Mouse (Mus musculus) cerebral cortex, adult 2 months (tissue): ENCODE measurements around the gene Nubp1.

Experiments used
- WGBS: fragments of 180-500 bp; shearing (Covaris S2); methylation state at CpG from one replicate; pipeline ENCODE4 v1.1.7; 2018; 5-methylcytosine and 5-hydroxymethylcytosine counted together

Nubp1 gene

GRCm38 (mm10) chr16:10411764-10412746, at the start of gene Nubp1:
Gene Nubp1, plus strand, starts transcription at chr16:10411948.
- WGBS = 2% methylated on average over 56 of the region's 56 CpGs

DNA sequence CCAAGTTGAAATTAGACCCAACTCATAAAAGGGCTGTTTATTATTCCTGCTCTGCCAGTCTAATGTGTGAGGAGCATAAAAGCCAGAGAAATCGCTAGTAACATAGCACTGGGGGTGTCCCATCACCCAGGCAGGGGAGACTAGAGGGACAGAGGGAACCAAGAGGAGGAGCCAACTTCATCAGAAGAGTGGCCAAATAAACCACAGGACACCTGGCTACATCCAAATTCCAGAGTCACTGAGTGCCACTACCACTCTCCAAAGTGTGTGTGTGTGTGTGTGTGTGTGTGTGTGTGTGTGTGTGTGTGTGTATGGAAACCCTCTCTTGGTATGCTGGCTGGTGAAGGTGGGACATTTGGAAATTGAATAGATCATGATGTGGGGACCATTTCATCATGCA, 48.7 kb upstream of the Nubp1 start:
- 43% methylated on average over 1 of the region's 1 CpGs for WGBS

GRCm38 (mm10) chr16:10365796-10366195, 46.0 kb upstream of the Nubp1 start:
- 86% methylated on average over 4 of the region's 4 CpGs for WGBS

- 67% methylated on average over 14 of the region's 14 CpGs for WGBS
These were observed 45.2 kb upstream of the Nubp1 start for GRCm38 (mm10) chr16:10366240-10367217.

DNA sequence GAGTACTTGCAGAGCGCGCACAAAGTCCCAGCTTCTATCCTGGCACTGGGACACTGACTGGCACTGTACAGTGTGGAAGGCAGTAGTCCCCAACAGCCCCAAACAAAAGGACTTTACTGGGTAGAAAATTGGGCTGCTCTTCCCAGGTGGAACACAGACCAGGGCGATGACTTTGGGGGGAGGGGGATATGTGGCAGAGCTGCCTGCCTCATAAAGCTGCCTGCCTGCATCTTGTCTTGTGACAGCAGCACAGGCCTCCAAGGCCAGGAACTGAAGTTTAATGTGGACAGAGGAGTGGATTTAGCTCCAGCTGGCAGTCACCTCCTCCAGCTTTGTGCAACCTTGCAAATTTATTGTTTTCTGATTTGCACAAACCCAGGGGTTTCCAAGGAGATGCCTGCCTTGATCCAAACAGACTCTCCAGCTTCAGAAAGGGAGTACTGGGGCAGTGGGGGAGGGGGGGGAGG, 42.2 kb upstream of the Nubp1 start:
- WGBS = 61% methylated on average over 3 of the region's 3 CpGs

DNA sequence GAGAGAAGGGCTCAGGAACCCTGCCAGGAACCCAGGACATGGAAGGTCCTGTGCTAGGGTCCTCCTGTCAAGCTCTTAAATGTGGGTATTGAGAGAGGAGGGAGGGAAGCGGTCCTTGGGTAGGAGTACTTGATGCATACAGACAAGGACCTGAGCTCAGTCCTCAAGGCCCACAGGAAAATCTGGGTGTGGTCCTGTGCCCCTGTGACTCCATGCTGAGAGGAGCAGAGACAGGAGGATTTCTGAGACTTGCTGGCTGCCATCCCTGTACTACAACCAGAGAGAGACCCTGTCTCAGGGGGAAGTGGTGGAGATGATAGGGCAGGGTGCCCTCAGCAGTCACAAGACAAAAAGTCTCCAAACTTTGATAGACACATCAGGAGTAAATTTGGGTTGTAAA, 41.8 kb upstream of the Nubp1 start:
- WGBS = 72% methylated on average over 1 of the region's 1 CpGs

- 79% methylated on average over 4 of the region's 4 CpGs for WGBS
These were observed 39.4 kb upstream of the Nubp1 start for GRCm38 (mm10) chr16:10372372-10372771.

DNA sequence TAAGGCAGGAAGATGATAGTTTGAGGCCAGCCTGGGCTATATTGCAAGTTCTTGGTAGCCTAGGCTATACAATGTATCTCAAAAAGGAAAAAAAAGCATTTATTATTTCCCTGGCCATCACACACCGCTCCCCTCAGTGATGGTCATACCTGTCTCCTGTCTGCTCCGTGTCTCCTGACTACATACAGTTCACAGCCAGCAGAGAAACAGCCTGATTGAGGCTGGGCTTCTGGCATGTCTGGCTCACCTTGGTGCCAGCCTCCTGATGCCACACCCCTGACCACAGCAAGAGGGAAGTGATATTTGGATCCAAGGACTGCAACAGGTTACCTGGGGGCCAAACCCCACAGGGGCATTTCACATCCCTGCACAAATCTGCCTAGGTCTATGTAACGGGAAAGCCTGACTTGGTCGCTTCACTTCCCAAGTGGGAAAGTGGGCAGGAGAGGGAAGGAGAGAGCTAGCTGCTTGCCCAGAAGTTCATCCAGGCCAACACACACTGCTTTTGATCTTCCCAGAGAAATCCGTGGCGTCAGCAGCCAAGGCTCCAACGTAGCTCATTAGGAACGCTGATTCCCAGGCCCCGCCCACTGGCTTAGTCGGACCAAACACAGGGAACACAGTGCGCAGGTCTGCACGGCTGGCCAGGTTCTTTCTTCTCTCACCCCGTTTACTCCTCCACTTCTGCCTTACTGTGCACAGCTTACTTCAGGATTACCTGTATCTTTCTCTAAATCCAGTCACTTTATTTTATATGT, 37.3 kb upstream of the Nubp1 start:
- WGBS = 32% methylated on average over 13 of the region's 13 CpGs

GRCm38 (mm10) chr16:10377286-10377685, 34.5 kb upstream of the Nubp1 start:
- 70% methylated on average over 1 of the region's 1 CpGs for whole genome bisulfite sequencing

DNA sequence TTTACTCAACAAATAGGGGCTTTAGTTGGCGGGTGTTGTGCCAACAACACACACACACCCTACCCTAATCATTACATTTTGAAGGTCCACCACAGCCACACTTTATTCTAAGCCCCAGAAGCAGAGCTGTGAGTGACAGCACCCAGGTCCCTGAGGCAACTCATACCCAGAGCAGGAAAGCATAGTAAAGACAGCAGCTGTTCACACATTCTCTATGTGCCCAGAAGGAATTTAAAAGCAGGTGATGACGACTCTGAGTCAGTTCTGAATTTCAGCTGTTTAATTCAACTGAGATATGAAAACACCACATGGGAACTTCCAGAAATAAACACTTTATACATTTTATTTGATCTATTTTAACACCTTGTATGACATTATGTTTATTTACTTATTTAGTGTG, 32.2 kb upstream of the Nubp1 start:
- WGBS = 63% methylated on average over 2 of the region's 2 CpGs

DNA sequence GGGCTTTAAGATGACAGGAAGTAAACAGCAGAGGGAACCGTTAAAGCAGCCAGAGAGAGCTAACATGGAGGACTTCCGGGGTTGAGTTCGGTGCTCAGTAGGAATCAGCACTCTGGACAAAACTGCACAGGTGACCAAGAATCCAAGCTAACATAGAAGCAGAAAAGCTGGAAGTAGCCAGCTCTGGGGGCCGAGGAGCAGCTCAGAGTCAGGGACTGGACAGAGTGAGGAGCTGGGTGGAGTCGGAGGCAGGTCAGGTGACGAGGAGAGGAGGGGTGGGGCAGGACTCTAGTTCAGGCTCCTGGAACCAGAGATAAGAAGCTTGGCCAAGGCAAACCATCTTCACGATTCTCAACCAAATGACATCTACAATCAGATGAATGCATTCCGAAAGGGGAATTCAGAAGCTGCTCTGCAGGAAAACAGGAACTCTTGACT, 27.7 kb upstream of the Nubp1 start:
- 59% methylated on average over 8 of the region's 8 CpGs for WGBS

- 87% methylated on average over 3 of the region's 3 CpGs for WGBS
These were observed 27.2 kb upstream of the Nubp1 start for GRCm38 (mm10) chr16:10384544-10384943.

DNA sequence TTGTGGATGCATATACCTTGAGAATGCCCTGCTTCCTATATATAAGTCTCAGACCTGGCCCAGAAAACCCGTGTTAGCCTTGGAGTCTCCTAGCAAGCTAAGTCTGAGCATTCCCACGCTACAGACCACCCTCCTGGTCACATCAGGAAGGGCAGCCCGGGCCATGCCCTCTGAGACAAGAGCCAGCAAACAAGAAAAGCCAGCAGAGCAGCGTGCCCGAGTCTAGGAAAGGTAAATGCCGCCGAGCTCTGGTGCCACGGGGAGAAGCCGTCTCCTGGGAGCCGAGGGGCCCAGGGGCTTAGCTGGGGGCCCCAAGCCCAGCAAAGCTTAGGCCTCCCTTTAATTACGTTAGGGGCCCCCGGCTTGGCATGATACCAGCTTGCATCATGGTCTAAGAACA, 26.5 kb upstream of the Nubp1 start:
- WGBS = 84% methylated on average over 12 of the region's 12 CpGs

GRCm38 (mm10) chr16:10388634-10389365, 22.9 kb upstream of the Nubp1 start:
- WGBS = 94% methylated on average over 6 of the region's 6 CpGs

DNA sequence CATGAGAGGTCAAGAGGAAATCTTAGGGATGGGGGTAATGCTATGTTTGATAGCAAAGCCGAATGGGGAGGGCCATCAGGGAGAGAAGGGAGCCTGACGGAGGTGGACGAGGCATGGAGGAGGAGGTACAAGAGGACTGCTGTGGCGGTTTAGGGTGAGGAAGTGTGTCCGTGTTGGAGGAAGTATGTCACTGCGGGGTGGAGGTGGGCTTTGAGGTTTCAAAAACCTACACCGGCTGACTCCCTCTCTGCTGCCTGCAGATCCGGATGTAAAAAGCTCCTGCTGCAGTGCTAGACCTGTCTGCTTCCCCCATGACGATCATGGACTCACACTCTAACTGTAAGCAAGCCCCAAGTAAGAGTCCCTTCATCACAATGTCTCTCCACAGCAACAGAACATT, 19.2 kb upstream of the Nubp1 start:
- WGBS = 84% methylated on average over 9 of the region's 9 CpGs

- whole genome bisulfite sequencing = 11% methylated on average over 37 of the region's 37 CpGs
These were observed 16.8 kb upstream of the Nubp1 start, which contains the start of gene Tekt5 for GRCm38 (mm10) chr16:10394699-10395540. Gene Tekt5, minus strand, starts transcription at chr16:10395490.

DNA sequence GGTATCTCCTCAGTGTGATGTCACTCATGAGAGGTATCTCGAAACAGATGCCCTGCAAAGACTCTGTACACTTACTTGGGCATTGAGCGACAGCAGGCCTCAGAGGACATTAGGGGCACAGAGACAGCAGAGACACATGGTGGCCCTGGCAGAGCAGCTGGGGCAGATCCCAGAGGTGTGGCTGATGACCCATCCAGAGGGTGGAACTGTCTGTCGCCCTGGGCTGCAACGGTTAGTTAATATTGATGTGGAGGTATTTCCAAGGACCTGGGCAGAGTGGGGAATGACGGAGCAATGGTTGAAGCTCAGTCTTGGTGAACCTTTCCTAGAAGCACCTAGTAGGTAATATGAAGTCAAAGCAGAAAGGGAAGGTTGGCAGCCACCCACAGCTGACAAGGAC, 13.0 kb upstream of the Nubp1 start:
- WGBS = 83% methylated on average over 5 of the region's 5 CpGs

DNA sequence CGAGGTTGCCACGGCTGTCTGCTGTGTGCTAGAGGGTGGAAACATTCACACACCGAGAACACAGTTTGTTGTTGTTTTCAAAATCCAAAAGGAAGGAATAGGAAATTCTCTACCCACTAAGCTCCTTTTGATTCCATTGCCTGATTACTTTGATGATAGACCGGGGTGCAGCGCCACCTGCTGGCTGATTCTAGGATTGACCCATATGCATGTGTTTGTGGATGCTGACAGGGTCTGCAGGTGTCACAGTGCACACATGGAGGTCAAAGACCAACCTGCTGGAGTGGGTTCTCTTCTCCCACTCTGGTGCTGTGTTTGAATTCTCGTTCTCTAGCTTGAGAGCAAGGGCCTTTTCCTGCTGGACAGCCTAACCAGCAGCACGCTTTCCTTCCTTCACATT, 12.6 kb upstream of the Nubp1 start:
- 21% methylated on average over 7 of the region's 7 CpGs for WGBS

DNA sequence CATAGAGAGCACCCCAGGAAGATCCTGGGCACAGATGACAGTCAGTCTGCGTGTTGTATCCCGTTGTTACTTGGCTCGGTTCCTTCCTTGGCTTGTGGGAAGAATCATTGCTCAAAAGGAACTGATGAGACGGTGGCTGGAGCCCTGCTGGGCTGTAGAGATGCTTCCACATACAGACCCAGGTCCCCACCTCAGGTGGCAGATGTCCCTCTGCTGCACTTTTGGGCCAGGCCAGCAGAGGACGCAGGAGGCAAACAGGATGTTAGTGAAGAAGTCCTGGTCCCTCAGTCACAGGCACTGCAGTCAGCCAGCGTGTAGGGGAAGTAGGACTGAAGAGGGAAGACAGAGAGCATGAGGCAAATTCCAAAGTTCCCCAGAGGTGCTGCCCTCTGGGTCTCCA, 4.2 kb downstream of the Nubp1 start:
- 51% methylated on average over 6 of the region's 6 CpGs for WGBS

DNA sequence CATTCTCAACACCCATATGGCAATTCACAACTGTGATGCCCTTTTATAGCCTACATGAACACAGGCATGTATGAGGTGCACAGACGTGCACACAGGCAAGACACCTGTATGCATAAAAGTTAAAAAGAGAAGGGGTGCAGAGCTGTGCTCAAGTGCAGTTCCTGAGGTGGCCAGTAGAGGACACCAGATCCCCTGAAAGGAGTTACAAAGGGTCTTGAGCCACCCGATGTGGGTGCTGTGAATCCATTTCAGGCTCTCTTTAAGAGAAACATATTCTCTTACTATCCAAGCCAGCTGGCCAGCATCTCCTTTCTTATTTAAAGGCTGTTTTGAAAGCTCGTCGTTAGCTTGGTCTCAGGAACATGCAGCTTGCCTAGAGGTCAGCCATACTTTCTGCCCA, 5.1 kb downstream of the Nubp1 start:
- 87% methylated on average over 4 of the region's 4 CpGs for WGBS
